Mouse (Mus musculus): ENCODE measurements around the gene Asic5.

GRCm38 (mm10) chr3:82057201-82057600 lies 75.1 kb downstream of the Asic5 start:
- TF ChIP-seq CTCF (IDR thresholded peaks at IDR 0.05; ENCODE audit: borderline replicate concordance, control insufficient read depth, extremely low read depth, insufficient read depth, low read length, poor library complexity), result no peak
- TF ChIP-seq POLR2A (IDR thresholded peaks at IDR 0.05; ENCODE audit: control insufficient read depth, extremely low read depth, insufficient read depth, low read length, poor library complexity), result no peak

All from thymus, adult 2 months (tissue).